Mouse (Mus musculus): ENCODE data around the gene Ccdc151. TPM values are rescaled to one million over a fixed set of nuclear protein-coding genes. Genes with fewer than 3 reads are reported as not detected.

Ccdc151 gene
- polyA plus RNA-seq, 1 experiment: 0.13 TPM

- H3K4me3 ChIP-seq: no peak overlapping the region
- H3K79me2 ChIP-seq (ENCODE audit: control insufficient read depth, insufficient read depth): no peaks in the 10 kb centered on the region
- no peaks in the 10 kb centered on the region for H3K27me3 ChIP-seq (ENCODE audit: control insufficient read depth, insufficient read depth, insufficient read length)
- H3K36me3 ChIP-seq (ENCODE audit: control insufficient read depth, insufficient read depth): no peaks in the 10 kb centered on the region
- no peak overlapping the region for H3ac ChIP-seq (ENCODE audit: control insufficient read depth, insufficient read length)
- TF ChIP-seq E2F4 (IDR thresholded peaks at IDR 0.05; ENCODE audit: insufficient read depth) (no peak), MYOG (IDR thresholded peaks at IDR 0.05; ENCODE audit: control insufficient read depth in 1 of 3, insufficient read depth in 1 of 3, insufficient read length in 2 of 3, low read depth in 2 of 3) (no peak), USF1 (IDR thresholded peaks at IDR 0.05; ENCODE audit: low read depth) (no peak), TCF3 (IDR thresholded peaks at IDR 0.05; ENCODE audit: insufficient read length, low read depth) (no peak)
- H3K4me2 ChIP-seq (ENCODE audit: low read depth): no peak overlapping the region
These were observed 58.8 kb downstream of the Ccdc151 start for GRCm38 (mm10) chr9:21943638-21944037.

- no peak overlapping the region for H3ac ChIP-seq (ENCODE audit: control insufficient read depth, insufficient read length)
- TF ChIP-seq E2F4 (IDR thresholded peaks at IDR 0.05; ENCODE audit: insufficient read depth) (no peak), MYOD1 (IDR thresholded peaks at IDR 0.05; ENCODE audit: control insufficient read depth in 1 of 3, insufficient read length in 2 of 3, low read depth in 2 of 3) (no peak), USF1 (IDR thresholded peaks at IDR 0.05; ENCODE audit: low read depth) (no peak), POLR2A (IDR thresholded peaks at IDR 0.05; ENCODE audit: insufficient read length, low read depth) (no peak), POLR2AphosphoS2 (IDR thresholded peaks at IDR 0.05; ENCODE audit: insufficient read length, low read depth) (no peak)
- no peaks in the 10 kb centered on the region for H3K36me3 ChIP-seq (ENCODE audit: control insufficient read depth, insufficient read depth)
- no peaks in the 10 kb centered on the region for H3K79me2 ChIP-seq (ENCODE audit: control insufficient read depth, insufficient read depth)
- no peaks in the 10 kb centered on the region for H3K27me3 ChIP-seq (ENCODE audit: control insufficient read depth, insufficient read depth, insufficient read length)
- H3K4me2 ChIP-seq (ENCODE audit: low read depth): no peak overlapping the region
- H3K4me3 ChIP-seq: no peak overlapping the region
These were observed 59.4 kb downstream of the Ccdc151 start for GRCm38 (mm10) chr9:21943046-21943445.

Other genes with a start within 250 kb of the Ccdc151 start
- 31.0 TPM for gene Spc24, start 242.3 kb downstream of the Ccdc151 start, polyA plus RNA-seq (2012; fragmentation: generic; extraction: Trizol)
- gene Kank2, start 203.9 kb downstream of the Ccdc151 start, polyA plus RNA-seq (2012; fragmentation: generic; extraction: Trizol): 49.4 TPM
- gene Angptl8, start 167.1 kb downstream of the Ccdc151 start, polyA plus RNA-seq (2012; fragmentation: generic; extraction: Trizol): not detected
- 20.3 TPM for gene Dock6, start 150.0 kb downstream of the Ccdc151 start, polyA plus RNA-seq (2012; fragmentation: generic; extraction: Trizol)
- 24.1 TPM for gene Rab3d, start 84.4 kb downstream of the Ccdc151 start, polyA plus RNA-seq (2012; fragmentation: generic; extraction: Trizol)
- 2.5 TPM for gene Ccdc159, start 75.2 kb downstream of the Ccdc151 start, polyA plus RNA-seq (2012; fragmentation: generic; extraction: Trizol)
- gene Tmem205, start 75.1 kb downstream of the Ccdc151 start, polyA plus RNA-seq (2012; fragmentation: generic; extraction: Trizol): 55.1 TPM
- gene Plppr2, start 65.6 kb downstream of the Ccdc151 start, polyA plus RNA-seq (2012; fragmentation: generic; extraction: Trizol): 21.5 TPM
- gene Swsap1, start 46.9 kb downstream of the Ccdc151 start, polyA plus RNA-seq (2012; fragmentation: generic; extraction: Trizol): 8.9 TPM
- 3.2 TPM for gene Epor, start 39.1 kb downstream of the Ccdc151 start, polyA plus RNA-seq (2012; fragmentation: generic; extraction: Trizol)
- 11.2 TPM for gene Rgl3, start 13.2 kb downstream of the Ccdc151 start, polyA plus RNA-seq (2012; fragmentation: generic; extraction: Trizol)
- gene Prkcsh, start 172 bp upstream of the Ccdc151 start, polyA plus RNA-seq (2012; fragmentation: generic; extraction: Trizol): 127 TPM
- 0.06 TPM for gene Elavl3, start 49.4 kb upstream of the Ccdc151 start, polyA plus RNA-seq (2012; fragmentation: generic; extraction: Trizol)
- not detected for gene Gm49318, start 68.6 kb upstream of the Ccdc151 start, polyA plus RNA-seq (2012; fragmentation: generic; extraction: Trizol)
- gene Zfp653, start 68.7 kb upstream of the Ccdc151 start, polyA plus RNA-seq (2012; fragmentation: generic; extraction: Trizol): 8.3 TPM
- gene Ecsit, start 82.8 kb upstream of the Ccdc151 start, polyA plus RNA-seq (2012; fragmentation: generic; extraction: Trizol): 37.0 TPM
- 7.1 TPM for gene Cnn1, start 96.6 kb upstream of the Ccdc151 start, polyA plus RNA-seq (2012; fragmentation: generic; extraction: Trizol)
- gene Elof1, start 114.5 kb upstream of the Ccdc151 start, polyA plus RNA-seq (2012; fragmentation: generic; extraction: Trizol): 95.3 TPM
- gene Acp5, start 133.1 kb upstream of the Ccdc151 start, polyA plus RNA-seq (2012; fragmentation: generic; extraction: Trizol): 0.16 TPM
- gene Pigyl, start 154.2 kb upstream of the Ccdc151 start, polyA plus RNA-seq (2012; fragmentation: generic; extraction: Trizol): 48.5 TPM
- gene Zfp872, start 185.5 kb upstream of the Ccdc151 start, polyA plus RNA-seq (2012; fragmentation: generic; extraction: Trizol): not detected
- gene Zfp809, start 223.1 kb upstream of the Ccdc151 start, polyA plus RNA-seq (2012; fragmentation: generic; extraction: Trizol): 4.3 TPM

All from myocyte (in vitro differentiated cells).